Mouse (Mus musculus): ENCODE results near the gene Pcbd1.

DNA sequence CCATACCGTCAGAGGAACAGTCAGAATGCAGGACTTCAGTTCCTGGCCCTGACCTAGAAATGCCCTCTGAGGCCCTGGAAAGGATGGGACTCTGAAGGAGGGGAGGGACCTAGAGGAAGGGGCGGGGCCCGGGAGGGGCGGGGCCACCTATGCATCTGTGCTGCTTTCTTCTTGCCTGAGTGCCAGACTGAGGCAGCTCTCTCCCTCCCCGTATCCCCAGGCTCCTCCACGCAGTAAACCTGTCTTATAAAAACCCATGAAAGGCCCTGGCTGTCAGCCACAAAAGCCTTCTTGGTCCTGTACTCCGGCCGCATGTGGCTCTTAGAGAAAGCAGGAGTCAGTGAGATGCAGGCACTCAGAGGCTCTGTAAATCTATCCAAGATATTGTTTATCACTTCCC lies 44.0 kb upstream of the Pcbd1 start:
- TF ChIP-seq CTCF (IDR thresholded peaks at IDR 0.05; ENCODE audit: borderline replicate concordance, insufficient read depth, low read length), result no peak
- no peak for TF ChIP-seq POLR2A (IDR thresholded peaks at IDR 0.05; ENCODE audit: low read depth, low read length)
